Comparison of ENCODE assay signal across 2 mouse cellular contexts in genomic region chr3:32708368-32709231, GRCm38 (mm10).
A peak's percentile ranks its signal among the peaks of the same experiment; 100 is the strongest.
TF ChIP-seq lines count a peak whose summit lies in the region.

No protein-coding gene starts in this region.

TF ChIP-seq in C2C12, 6 proteins besides CTCF, POLR2A, EP300 and RAD21 (continued from another document):
- TF ChIP-seq FOSL1 (IDR thresholded peaks at IDR 0.05; ENCODE audit: insufficient read depth, low read length, poor library complexity, severe bottlenecking) = no peak
- TF ChIP-seq USF1 (IDR thresholded peaks at IDR 0.05; ENCODE audit: low read depth) = no peak

TF ChIP-seq in myocyte, 11 proteins besides CTCF, POLR2A, EP300 and RAD21 (continued from another document):
- peak in 1 of 3 experiments; percentile 18 for TF ChIP-seq MYOD1 (IDR thresholded peaks at IDR 0.05; ENCODE audit: control insufficient read depth in 1 of 3, insufficient read length in 2 of 3, low read depth in 2 of 3)
- no peak for TF ChIP-seq TCF12 (IDR thresholded peaks at IDR 0.05; ENCODE audit: insufficient read depth, poor library complexity, severe bottlenecking)
- TF ChIP-seq MYOG (IDR thresholded peaks at IDR 0.05; ENCODE audit: control insufficient read depth in 1 of 3, insufficient read depth in 1 of 3, insufficient read length in 2 of 3, low read depth in 2 of 3) = peak in 2 of 3 experiments; percentile 20
- TF ChIP-seq SRF (IDR thresholded peaks at IDR 0.05; ENCODE audit: control insufficient read depth, insufficient read length, low read depth) = no peak
- no peak for TF ChIP-seq TCF3 (IDR thresholded peaks at IDR 0.05; ENCODE audit: insufficient read length, low read depth)
TF ChIP-seq in myocyte: peak in this region for 2.
